Mouse (Mus musculus) kidney, embryonic 14.5 days (tissue): Measurements from ENCODE around the gene Dzip1. TPM values are rescaled to one million over a fixed set of nuclear protein-coding genes. Genes with fewer than 3 reads are reported as not detected.

ENCODE experiments used
- ATAC-seq: fragments of 200-750 bp; cut with Nextera tagmentation; 2 replicates; pipeline ENCODE4 v1.8.0; 2017; ENCODE audit warnings: moderate number of reproducible peaks, mild to moderate bottlenecking, moderate TSS enrichment, moderate library complexity; ENCODE audit not compliant: low FRiP score, low TSS enrichment
- H3K27ac ChIP-seq: fragments of 300-500 bp; sonication (generic); 2 replicates; pipeline ENCODE4 v1.5.1; 2014; ENCODE audit warnings: low read depth, mild to moderate bottlenecking, low read length, moderate library complexity, mixed read lengths
- H3K27me3 ChIP-seq: fragments of 300-500 bp; sonication (generic); 2 replicates; pipeline ENCODE4 v1.6.1; 2014; ENCODE audit warnings: mild to moderate bottlenecking, low read length; ENCODE audit not compliant: control insufficient read depth, insufficient read depth
- H3K36me3 ChIP-seq: fragments of 300-500 bp; sonication (generic); 2 replicates; pipeline ENCODE4 v1.6.1; 2014; ENCODE audit warnings: low read length, mixed read lengths; ENCODE audit not compliant: control insufficient read depth, insufficient read depth
- H3K4me1 ChIP-seq: fragments of 300-500 bp; sonication (generic); 2 replicates; pipeline ENCODE4 v1.6.1; 2014; ENCODE audit warnings: low read length, mixed read lengths; ENCODE audit not compliant: control insufficient read depth, insufficient read depth
- H3K4me2 ChIP-seq: fragments of 300-500 bp; sonication (generic); replicated peaks from 2 replicates; pipeline ENCODE4 v1.6.1; 2014; ENCODE audit warnings: low read depth, mild to moderate bottlenecking, low read length
- H3K4me3 ChIP-seq: fragments of 300-500 bp; sonication (generic); 2 replicates; pipeline ENCODE4 v1.5.1; 2014; ENCODE audit warnings: mild to moderate bottlenecking, low read length
- H3K9ac ChIP-seq: fragments of 300-500 bp; sonication (generic); 2 replicates; pipeline ENCODE4 v1.6.1; 2014; ENCODE audit warnings: low read depth, mild to moderate bottlenecking, low read length, moderate library complexity
- H3K9me3 ChIP-seq: fragments of 300-500 bp; sonication (generic); 2 replicates; pipeline ENCODE4 v1.6.1; 2016; ENCODE audit warnings: low read length; ENCODE audit not compliant: control insufficient read depth
- WGBS: fragments of 180-500 bp; shearing (Covaris S2); extraction: QIAGEN DNeasy Blood & Tissue Kit; methylation state at CpG from one replicate; pipeline ENCODE4 v1.1.7; 2014; 5-methylcytosine and 5-hydroxymethylcytosine counted together
- polyA plus RNA-seq: library from polyadenylated mRNA; unstranded; fragments of >200 nt; fragmentation: Nextera tagmentation; extraction: Ambion mirVana; gene quantifications from 2 replicates; pipeline ENCODE4 v1.2.1, GENCODE M21; 2014

The Dzip1 gene
- polyA plus RNA-seq, 1 experiment from 2014 or later: 26.7 TPM

DNA sequence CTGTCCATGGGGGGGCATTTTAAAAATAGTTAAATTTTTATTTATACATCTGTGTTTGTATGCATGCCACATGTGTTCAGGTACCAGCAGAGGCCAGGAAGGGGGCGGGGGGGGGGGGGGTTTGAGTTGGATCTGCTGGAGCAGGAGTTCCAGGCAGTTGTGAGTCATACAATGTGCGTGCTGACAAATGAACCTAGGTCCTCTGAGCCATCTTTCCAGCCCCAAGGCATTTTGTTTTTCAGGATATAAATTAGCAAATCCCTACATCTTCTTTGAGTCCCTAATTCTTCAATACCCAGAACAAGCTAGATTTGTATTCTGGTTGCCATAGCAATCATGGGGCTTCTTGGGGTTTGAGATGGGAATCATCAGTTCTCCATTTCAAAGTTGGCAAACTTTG lies 5.9 kb upstream of the Dzip1 start:
- Histone ChIP-seq H3K9me3 (no peaks in the 10 kb centered on the region), H3K9ac (no peak overlapping the region), H3K27me3 (no peaks in the 10 kb centered on the region), H3K36me3 (no peaks in the 10 kb centered on the region), H3K27ac (no peak overlapping the region), H3K4me1 (no peaks in the 10 kb centered on the region), H3K4me3 (no peak overlapping the region), H3K4me2 (no peak overlapping the region)
- 75% methylated on average over 2 of the region's 2 CpGs for WGBS
- ATAC-seq: no peak

DNA sequence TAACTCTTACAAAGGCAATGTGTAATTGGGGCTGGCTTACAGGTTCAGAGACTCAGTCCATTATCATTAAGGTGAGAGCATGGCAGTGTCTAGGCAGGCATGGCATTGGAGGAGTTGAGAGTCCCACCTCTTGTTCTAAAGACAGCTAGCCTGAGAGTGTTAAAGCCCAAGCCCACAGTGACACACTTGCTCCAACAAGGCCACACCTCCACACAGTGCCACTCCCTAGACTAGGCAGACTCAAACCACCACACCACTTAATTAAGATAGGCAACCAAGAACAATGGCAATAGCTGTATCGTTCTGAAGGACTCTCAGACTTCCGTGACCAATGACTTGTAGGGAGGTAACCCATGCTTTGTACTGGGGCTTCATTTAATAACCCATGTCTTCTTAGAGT lies 5.5 kb upstream of the Dzip1 start:
- H3K9me3 ChIP-seq: no peaks in the 10 kb centered on the region
- ATAC-seq: no peak
- no peaks in the 10 kb centered on the region for H3K4me1 ChIP-seq
- WGBS: 80% methylated on average over 2 of the region's 2 CpGs
- no peak overlapping the region for H3K4me3 ChIP-seq
- H3K9ac ChIP-seq: no peak overlapping the region
- no peaks in the 10 kb centered on the region for H3K27me3 ChIP-seq
- no peak overlapping the region for H3K4me2 ChIP-seq
- H3K36me3 ChIP-seq: no peaks in the 10 kb centered on the region
- no peak overlapping the region for H3K27ac ChIP-seq

DNA sequence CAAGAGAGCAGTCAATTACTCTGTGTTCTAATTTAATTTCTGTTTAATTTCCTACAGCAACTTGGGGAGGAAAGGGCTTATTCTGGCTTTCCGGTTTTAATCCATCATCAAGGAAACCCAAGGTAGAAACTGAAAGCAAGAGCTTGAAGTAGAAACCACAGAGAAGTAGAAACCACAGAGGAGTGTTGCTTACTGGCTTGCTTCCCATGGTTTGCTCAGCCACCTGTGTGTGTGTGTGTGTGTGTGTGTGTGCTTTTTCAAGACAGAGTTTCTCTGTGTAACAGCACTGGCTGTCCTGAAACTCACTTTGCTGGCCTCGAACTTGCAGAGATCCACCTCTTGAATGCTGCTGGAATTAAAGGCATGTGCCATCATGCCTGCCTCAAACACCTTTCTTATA lies 4.5 kb upstream of the Dzip1 start:
- H3K36me3 ChIP-seq: no peaks in the 10 kb centered on the region
- no peaks in the 10 kb centered on the region for H3K9me3 ChIP-seq
- WGBS: 90% methylated on average over 2 of the region's 2 CpGs
- no peak overlapping the region for H3K4me2 ChIP-seq
- no peak overlapping the region for H3K4me3 ChIP-seq
- no peaks in the 10 kb centered on the region for H3K27me3 ChIP-seq
- no peaks in the 10 kb centered on the region for H3K4me1 ChIP-seq
- no peak overlapping the region for H3K27ac ChIP-seq
- no peak for ATAC-seq
- H3K9ac ChIP-seq: no peak overlapping the region

DNA sequence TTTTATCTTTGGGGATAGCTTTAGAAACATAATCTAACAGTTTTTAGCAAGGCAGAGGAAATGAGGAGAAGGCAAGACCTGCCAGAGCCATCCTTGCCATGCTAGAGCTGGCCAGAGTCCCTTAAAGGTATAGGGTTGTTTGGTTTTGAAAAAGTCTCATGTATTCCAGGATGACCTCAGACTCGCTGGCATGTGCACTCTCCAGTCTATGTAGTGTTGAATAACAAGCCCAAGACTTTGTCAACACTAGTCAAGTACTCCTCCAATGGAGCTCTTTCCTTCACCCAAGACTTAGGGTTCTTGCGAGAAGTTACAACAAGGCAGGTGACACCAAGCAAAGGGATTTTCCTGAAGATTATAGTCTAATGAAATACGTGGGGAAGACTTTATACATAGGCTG lies 3.3 kb upstream of the Dzip1 start:
- no peak overlapping the region for H3K9ac ChIP-seq
- no peak overlapping the region for H3K4me2 ChIP-seq
- WGBS: 88% methylated on average over 3 of the region's 3 CpGs

DNA sequence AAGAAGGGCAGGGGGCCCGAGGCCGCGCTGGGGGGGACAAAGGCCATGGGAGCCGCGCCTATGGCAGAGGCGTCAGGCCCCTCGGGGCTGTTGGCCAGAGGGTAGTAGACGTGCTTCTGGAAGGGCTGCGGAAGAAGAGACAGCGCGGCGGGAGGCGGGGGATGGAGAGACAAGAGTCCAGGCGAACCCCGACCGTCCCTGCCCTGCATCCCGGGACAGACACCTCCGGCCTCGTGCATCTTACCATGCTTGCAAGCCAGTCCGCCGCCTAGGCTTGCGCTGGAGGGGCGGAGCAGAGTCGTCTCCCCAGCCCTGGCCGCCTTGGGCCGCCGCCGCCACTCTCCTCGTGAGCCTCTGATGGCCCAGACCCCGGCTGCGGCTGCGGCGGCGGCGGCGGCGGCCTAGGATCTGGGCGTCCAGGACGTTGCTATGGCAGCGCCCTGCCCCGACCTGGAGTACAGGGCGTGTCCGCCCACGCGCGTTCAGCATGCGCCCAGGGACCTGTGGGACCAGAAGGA lies 2.5 kb downstream of the Dzip1 start:
- Histone ChIP-seq H3K9me3 (no peaks in the 10 kb centered on the region), H3K4me1 (peaks cover 16% of the 10 kb centered on the region), H3K36me3 (peaks cover 11% of the 10 kb centered on the region; the same call in 1 of the 2 replicates), H3K27me3 (peaks cover 8% of the 10 kb centered on the region), H3K4me3 (peak overlapping the region; percentile 44), H3K4me2 (peak overlapping the region; percentile 67), H3K9ac (peak overlapping the region; percentile 51), H3K27ac (no peak overlapping the region)
- WGBS: under 1% methylated on average over 41 of the region's 47 CpGs
- ATAC-seq: peak; percentile 56

More for the DNA sequence above, 3.3 kb upstream of the Dzip1 start:
- Histone ChIP-seq H3K4me3 (no peak overlapping the region), H3K27ac (no peak overlapping the region), H3K27me3 (no peaks in the 10 kb centered on the region), H3K36me3 (no peaks in the 10 kb centered on the region), H3K4me1 (no peaks in the 10 kb centered on the region; the same call in 1 of the 2 replicates), H3K9me3 (no peaks in the 10 kb centered on the region)
- no peak for ATAC-seq

DNA sequence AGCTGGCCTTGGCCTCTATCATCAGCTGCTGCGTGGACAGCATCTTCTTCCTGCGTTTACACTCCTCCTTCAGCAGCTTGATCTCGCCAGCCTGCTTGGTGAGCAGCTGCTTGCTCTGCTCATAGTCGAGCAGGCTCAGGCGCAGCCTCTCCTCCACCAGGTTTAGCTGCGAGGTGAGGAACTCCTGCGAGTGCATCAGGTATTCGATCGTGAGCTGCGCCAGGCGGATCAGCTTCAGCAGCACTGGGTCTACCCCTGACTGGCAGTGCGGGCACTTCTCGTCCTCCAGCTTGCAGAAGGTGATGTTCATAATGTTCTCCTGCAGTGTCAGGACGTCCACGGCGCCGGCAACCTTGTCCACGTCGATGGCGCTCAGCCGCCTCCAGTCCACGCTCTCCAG lies 3.0 kb downstream of the Dzip1 start:
- H3K4me2 ChIP-seq: peak overlapping the region; percentile 67
- WGBS: 19% methylated on average over 22 of the region's 22 CpGs
- peak overlapping the region; percentile 44 for H3K4me3 ChIP-seq
- ATAC-seq: no peak
- H3K9me3 ChIP-seq: no peaks in the 10 kb centered on the region
- peaks cover 11% of the 10 kb centered on the region; the same call in 1 of the 2 replicates for H3K36me3 ChIP-seq
- H3K27ac ChIP-seq: no peak overlapping the region
- H3K4me1 ChIP-seq: peaks cover 16% of the 10 kb centered on the region
- H3K27me3 ChIP-seq: peaks cover 8% of the 10 kb centered on the region
- peak overlapping the region; percentile 51 for H3K9ac ChIP-seq

DNA sequence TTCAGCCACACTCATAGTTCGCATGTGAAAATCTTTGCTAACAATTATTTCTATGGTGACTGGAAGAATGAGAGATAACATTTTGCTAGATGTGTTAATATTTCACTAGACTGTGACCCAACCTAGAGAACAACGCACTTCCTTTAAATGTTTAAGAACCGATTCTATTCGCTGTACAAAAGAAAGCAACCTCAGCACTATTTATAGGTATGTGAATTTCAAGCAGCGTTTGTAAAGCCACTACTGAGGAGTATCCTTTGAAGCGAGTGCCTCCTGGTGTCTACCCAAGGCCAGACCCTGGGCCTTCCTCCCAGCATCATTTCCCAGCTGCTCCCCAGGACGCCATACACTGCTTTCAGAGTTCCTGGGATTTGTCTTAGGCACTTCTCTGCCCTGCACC lies 4.6 kb downstream of the Dzip1 start:
- Histone ChIP-seq H3K9me3 (no peaks in the 10 kb centered on the region), H3K4me3 (no peak overlapping the region), H3K4me1 (peaks cover 16% of the 10 kb centered on the region), H3K9ac (no peak overlapping the region), H3K27ac (no peak overlapping the region), H3K36me3 (peaks cover 11% of the 10 kb centered on the region; the same call in 1 of the 2 replicates), H3K27me3 (peaks cover 8% of the 10 kb centered on the region), H3K4me2 (no peak overlapping the region)
- no peak for ATAC-seq
- 61% methylated on average over 7 of the region's 7 CpGs for WGBS

DNA sequence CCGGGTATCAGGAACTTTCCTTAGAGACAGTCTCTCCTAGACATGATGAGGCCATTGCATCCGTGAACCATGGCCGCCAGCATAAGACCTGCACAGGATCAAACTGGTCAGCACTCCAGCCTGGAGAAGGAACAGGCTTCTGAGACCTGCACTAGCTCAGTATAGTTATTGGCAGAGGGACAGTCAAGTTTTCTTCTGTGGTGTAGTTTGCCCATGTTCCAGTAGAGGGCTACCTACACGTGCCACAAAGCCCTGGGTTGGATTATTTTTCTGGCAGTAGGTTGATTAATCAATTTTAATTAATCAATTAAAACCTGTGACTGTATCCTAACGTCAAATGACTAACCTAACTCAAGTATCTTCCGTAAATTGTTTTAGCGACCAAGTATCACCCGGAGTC lies 6.2 kb downstream of the Dzip1 start:
- no peak overlapping the region for H3K9ac ChIP-seq
- no peak overlapping the region for H3K4me3 ChIP-seq
- H3K4me1 ChIP-seq: peaks cover 16% of the 10 kb centered on the region
- H3K4me2 ChIP-seq: no peak overlapping the region
- WGBS: 68% methylated on average over 8 of the region's 8 CpGs
- H3K9me3 ChIP-seq: no peaks in the 10 kb centered on the region
- H3K27me3 ChIP-seq: peaks cover 8% of the 10 kb centered on the region
- ATAC-seq: no peak
- no peak overlapping the region for H3K27ac ChIP-seq
- H3K36me3 ChIP-seq: peaks cover 11% of the 10 kb centered on the region; the same call in 1 of the 2 replicates

DNA sequence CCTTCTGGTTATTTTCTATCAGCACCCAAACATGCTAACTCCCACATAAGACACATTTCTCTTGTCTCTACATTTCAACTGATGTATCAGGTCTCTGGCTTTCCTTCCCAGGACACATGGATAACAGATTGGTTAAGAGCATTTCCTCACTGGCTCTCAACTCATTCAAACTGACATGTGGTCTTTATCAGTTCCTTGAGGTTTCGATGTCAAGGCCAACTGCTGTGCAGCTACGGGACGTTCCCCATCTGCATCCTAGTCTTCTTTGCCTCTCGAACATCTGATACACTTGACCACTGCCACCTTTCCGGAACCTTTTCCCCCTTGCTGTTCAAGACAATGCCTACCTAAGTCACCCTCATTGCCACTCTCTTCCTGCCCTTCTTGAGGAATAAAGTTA lies 11.6 kb downstream of the Dzip1 start:
- Histone ChIP-seq H3K4me3 (no peak overlapping the region), H3K4me2 (no peak overlapping the region), H3K27me3 (no peaks in the 10 kb centered on the region), H3K27ac (no peak overlapping the region), H3K9me3 (no peaks in the 10 kb centered on the region), H3K36me3 (peaks cover 13% of the 10 kb centered on the region; the same call in 1 of the 2 replicates), H3K9ac (no peak overlapping the region), H3K4me1 (no peaks in the 10 kb centered on the region)
- ATAC-seq: no peak
- WGBS: 39% methylated on average over 5 of the region's 5 CpGs
